Mouse (Mus musculus) C2C12 (cell line): ENCODE measurements around the gene Tapbpl.

Experiments used
- CTCF ChIP-seq: IDR thresholded peaks from one replicate; pipeline ENCODE4 v1.5.1; 2011; ENCODE audit not compliant: control insufficient read depth, insufficient read depth, insufficient read length
- MYOD1 ChIP-seq: IDR thresholded peaks from one replicate; pipeline ENCODE4 v1.6.1; 2011; ENCODE audit warnings: low read depth; ENCODE audit not compliant: control insufficient read depth, insufficient read length
- USF1 ChIP-seq: IDR thresholded peaks from one replicate; pipeline ENCODE4 v1.6.1; 2011; ENCODE audit warnings: low read depth, mild to moderate bottlenecking, control low read depth, moderate library complexity

DNA sequence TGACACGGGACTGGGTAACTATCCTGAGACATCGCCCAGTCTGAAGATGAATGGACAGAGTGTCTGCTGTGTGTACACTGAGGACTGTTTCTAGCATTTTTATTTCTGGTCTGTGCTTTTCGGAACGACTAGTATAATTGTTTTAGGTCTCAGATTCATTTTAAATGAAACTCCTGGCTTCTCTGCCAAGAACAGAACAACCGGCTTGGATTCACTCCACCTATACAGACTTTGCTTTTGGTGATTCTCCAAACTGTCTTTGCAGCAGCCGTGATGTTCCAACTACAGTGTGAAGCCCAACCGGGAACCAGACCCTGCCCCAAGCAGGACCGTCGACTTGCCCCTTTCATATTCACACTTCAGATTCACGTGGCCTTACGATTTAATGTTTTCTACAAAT lies 13.8 kb downstream of the Tapbpl start:
- no peak for TF ChIP-seq CTCF
- no peak for TF ChIP-seq USF1
- TF ChIP-seq MYOD1: no peak
